Mouse (Mus musculus): ENCODE results near the gene Cdk2ap2. TPM values are rescaled to one million over a fixed set of nuclear protein-coding genes. Genes with fewer than 3 reads are reported as not detected.

Gene Cdk2ap2
- polyA plus RNA-seq, 1 experiment from 2014 or later: 86.0 TPM

DNA sequence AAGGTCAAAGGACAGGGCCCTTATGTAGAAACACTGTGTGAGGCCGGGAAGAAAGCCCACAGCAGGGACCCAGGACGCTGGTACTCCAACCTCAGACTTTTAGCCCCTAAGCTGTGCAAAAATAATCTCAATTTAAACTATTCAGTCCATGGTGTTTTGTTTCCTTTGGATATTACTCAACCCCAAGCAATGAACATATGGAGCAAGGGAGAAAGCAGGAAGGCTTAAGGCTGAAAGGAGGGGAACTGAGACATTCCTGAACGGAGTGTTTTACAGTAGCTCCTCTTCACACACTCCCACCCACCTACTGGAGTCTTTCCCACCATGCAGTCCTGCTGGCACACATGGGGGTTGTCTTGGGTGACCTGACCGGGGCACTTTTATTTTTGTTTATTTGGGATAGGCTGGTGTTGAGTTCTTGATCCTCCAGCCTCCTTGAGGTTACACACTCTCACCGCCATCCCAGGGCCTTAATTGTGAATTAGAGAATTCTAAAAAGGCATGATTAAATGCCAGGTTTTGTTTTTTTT, 2.1 kb upstream of the Cdk2ap2 start:
- no peak for ATAC-seq (replicated peaks; ENCODE audit: extremely low read depth, insufficient read depth, low FRiP score)
- Histone ChIP-seq H3K27me3 (ENCODE audit: control insufficient read depth, insufficient read depth, low read length) (no peaks in the 10 kb centered on the region), H3K9ac (ENCODE audit: low read length) (no peak overlapping the region), H3K4me1 (ENCODE audit: control insufficient read depth, insufficient read depth, low read length) (peaks cover 22% of the 10 kb centered on the region), H3K36me3 (ENCODE audit: control insufficient read depth, insufficient read depth) (no peaks in the 10 kb centered on the region), H3K4me3 (ENCODE audit: low read length) (no peak overlapping the region), H3K27ac (ENCODE audit: low read length) (no peak overlapping the region), H3K9me3 (replicated peaks; ENCODE audit: control insufficient read depth, low read length) (no peaks in the 10 kb centered on the region), H3K4me2 (ENCODE audit: low read depth, low read length) (no peak overlapping the region)
- 70% methylated on average over 5 of the region's 5 CpGs for WGBS

DNA sequence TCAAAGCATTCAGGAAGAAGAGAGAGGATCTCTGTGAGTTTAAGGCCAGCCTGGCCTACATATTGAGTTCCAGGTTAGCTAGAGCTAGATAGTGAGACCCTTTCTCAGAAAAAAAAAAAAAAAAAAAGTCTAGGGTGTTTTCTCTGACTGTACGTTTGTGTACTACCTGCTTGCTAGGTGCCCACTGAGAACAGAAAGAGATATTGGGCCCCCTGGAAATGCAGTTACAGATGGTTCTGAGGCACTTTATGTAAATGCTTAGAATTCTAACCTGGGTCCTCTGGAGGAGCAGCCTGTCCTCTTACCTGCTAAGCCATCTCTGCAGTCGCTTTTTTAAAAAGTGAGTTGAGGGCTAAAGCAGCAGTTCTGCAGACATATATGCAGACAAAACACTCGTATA, 1.2 kb upstream of the Cdk2ap2 start:
- H3K36me3 ChIP-seq (ENCODE audit: control insufficient read depth, insufficient read depth): no peaks in the 10 kb centered on the region
- no peak overlapping the region for H3K9ac ChIP-seq (ENCODE audit: low read length)
- H3K4me3 ChIP-seq (ENCODE audit: low read length): no peak overlapping the region
- no peak overlapping the region for H3K4me2 ChIP-seq (ENCODE audit: low read depth, low read length)
- no peaks in the 10 kb centered on the region for H3K9me3 ChIP-seq (replicated peaks; ENCODE audit: control insufficient read depth, low read length)
- no peak for ATAC-seq (replicated peaks; ENCODE audit: extremely low read depth, insufficient read depth, low FRiP score)
- 66% methylated on average over 3 of the region's 3 CpGs for WGBS
- no peak overlapping the region for H3K27ac ChIP-seq (ENCODE audit: low read length)
- H3K27me3 ChIP-seq (ENCODE audit: control insufficient read depth, insufficient read depth, low read length): peaks cover 5% of the 10 kb centered on the region; the same call in 1 of the 2 replicates
- H3K4me1 ChIP-seq (ENCODE audit: control insufficient read depth, insufficient read depth, low read length): peaks cover 28% of the 10 kb centered on the region

- peak overlapping the region; percentile 68 for H3K4me2 ChIP-seq (ENCODE audit: low read depth, low read length)
- H3K9me3 ChIP-seq (replicated peaks; ENCODE audit: control insufficient read depth, low read length): no peaks in the 10 kb centered on the region
- H3K4me3 ChIP-seq (ENCODE audit: low read length): peak overlapping the region; percentile 70
- under 1% methylated on average over 21 of the region's 21 CpGs for WGBS
- ATAC-seq (replicated peaks; ENCODE audit: extremely low read depth, insufficient read depth, low FRiP score): peak; percentile 21
- H3K27me3 ChIP-seq (ENCODE audit: control insufficient read depth, insufficient read depth, low read length): peaks cover 18% of the 10 kb centered on the region; the same call in 1 of the 2 replicates
- peaks cover 32% of the 10 kb centered on the region for H3K4me1 ChIP-seq (ENCODE audit: control insufficient read depth, insufficient read depth, low read length)
- H3K9ac ChIP-seq (ENCODE audit: low read length): peak overlapping the region; percentile 71
- no peaks in the 10 kb centered on the region for H3K36me3 ChIP-seq (ENCODE audit: control insufficient read depth, insufficient read depth)
- peak overlapping the region; percentile 77 for H3K27ac ChIP-seq (ENCODE audit: low read length)
These were observed 451 bp downstream of the Cdk2ap2 start for GRCm38 (mm10) chr19:4097441-4097825.

DNA sequence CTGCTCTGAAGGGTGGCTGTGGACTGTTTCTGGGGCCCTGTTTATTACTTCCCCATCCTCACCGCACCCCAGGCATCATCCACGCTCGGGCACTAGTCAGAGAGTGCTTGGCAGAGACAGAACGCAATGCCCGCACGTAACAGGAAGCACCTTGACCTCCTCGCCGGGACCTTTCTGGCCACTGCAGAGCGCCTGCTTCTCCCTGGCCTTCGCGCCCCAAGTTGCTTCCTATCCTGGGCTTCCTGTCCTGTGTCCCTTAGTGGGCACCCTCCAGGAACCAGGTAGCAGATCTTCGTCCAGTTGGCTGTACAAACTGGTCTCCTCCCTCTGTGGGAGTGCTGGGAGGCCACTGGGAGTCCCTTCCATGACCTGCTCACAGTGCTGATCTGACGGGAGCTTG, 1.4 kb downstream of the Cdk2ap2 start:
- Histone ChIP-seq H3K27me3 (ENCODE audit: control insufficient read depth, insufficient read depth, low read length) (peaks cover 20% of the 10 kb centered on the region; the same call in 1 of the 2 replicates), H3K4me2 (ENCODE audit: low read depth, low read length) (no peak overlapping the region), H3K9me3 (replicated peaks; ENCODE audit: control insufficient read depth, low read length) (no peaks in the 10 kb centered on the region), H3K27ac (ENCODE audit: low read length) (no peak overlapping the region; the same call in 1 of the 2 replicates), H3K4me3 (ENCODE audit: low read length) (no peak overlapping the region; the same call in 1 of the 2 replicates), H3K36me3 (ENCODE audit: control insufficient read depth, insufficient read depth) (peaks cover 2% of the 10 kb centered on the region; the same call in 1 of the 2 replicates), H3K9ac (ENCODE audit: low read length) (no peak overlapping the region), H3K4me1 (ENCODE audit: control insufficient read depth, insufficient read depth, low read length) (peaks cover 32% of the 10 kb centered on the region)
- 89% methylated on average over 13 of the region's 13 CpGs for WGBS
- no peak for ATAC-seq (replicated peaks; ENCODE audit: extremely low read depth, insufficient read depth, low FRiP score)

DNA sequence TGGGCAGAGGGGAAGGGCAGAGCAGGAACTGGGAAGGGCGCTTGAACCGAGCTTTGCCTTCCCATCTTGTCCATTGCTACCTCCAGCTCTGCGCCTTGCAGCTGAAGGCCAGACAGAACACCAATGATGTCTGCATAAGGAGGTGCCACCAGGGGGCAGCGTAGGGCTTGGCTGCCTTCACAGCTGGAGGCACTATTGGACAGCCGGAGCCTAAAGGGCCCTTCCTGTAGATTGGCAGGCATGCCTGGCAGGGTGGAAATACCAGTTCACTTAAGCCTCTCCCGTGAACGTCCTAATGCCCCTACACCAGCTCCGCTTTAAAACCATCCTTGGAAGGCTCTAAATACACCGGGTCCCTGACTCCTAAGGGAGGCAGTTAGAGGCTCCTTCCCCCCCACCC, 2.1 kb downstream of the Cdk2ap2 start:
- Histone ChIP-seq H3K27ac (ENCODE audit: low read length) (peak overlapping the region; percentile 49), H3K36me3 (ENCODE audit: control insufficient read depth, insufficient read depth) (peaks cover 2% of the 10 kb centered on the region; the same call in 1 of the 2 replicates), H3K4me1 (ENCODE audit: control insufficient read depth, insufficient read depth, low read length) (peaks cover 32% of the 10 kb centered on the region), H3K4me3 (ENCODE audit: low read length) (peak overlapping the region; percentile 71), H3K4me2 (ENCODE audit: low read depth, low read length) (peak overlapping the region; percentile 92), H3K27me3 (ENCODE audit: control insufficient read depth, insufficient read depth, low read length) (peaks cover 20% of the 10 kb centered on the region; the same call in 1 of the 2 replicates), H3K9me3 (replicated peaks; ENCODE audit: control insufficient read depth, low read length) (no peaks in the 10 kb centered on the region), H3K9ac (ENCODE audit: low read length) (peak overlapping the region; percentile 78)
- 10% methylated on average over 9 of the region's 9 CpGs for WGBS
- peak; percentile 12; the same call in 1 of the 2 replicates for ATAC-seq (replicated peaks; ENCODE audit: extremely low read depth, insufficient read depth, low FRiP score)

DNA sequence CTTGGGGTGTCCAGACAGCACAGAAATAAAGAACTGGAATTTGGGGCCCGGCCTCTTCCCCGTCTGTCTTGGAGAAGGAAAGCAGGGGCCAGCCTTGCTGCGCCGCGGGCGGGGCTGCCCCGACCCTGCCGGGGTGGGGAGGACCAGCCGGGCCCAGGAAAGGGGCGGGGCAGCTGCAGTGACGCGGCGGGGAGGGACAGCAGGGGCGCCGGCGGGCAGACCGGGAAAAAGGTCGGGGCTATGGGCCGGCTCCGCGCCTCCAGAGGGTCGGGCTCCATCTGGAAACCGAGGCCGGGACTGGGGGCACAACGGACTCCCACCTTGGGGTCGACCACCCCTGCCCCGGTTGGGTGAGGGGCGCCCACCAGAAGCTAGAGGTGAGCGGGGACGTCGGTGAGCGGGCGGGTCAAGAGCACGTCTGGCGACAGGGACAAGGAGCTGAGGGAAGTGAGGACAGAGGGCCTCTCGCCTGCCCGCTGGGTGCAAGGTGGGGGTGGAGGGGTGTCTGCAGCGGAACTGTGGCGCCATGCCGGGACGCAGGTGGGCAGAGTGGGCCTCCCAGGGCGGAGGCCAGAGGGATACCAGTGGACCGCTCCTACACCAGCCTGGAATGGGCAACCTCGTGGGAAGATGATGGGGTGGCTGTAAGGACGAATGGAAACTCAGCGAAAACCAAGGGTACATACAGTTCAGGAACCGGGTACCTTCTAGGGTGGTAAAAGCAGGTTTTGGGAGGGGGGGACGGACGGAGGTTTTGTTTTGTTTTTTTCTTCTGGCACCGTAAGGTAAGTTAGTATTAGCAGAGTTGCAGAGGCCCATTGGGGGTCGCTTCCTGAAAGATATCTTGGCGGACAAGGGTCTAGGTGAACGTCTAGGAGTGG, 3.1 kb downstream of the Cdk2ap2 start, which contains the start of gene Pitpnm1:
Gene Pitpnm1 (plus strand): TSS at position 162 of the 881 bp plus-strand sequence.
- peak within 1 kb of the TSS; percentile 49 for H3K27ac ChIP-seq (ENCODE audit: low read length)
- peaks cover 20% of the 10 kb centered on the region; the same call in 1 of the 2 replicates for H3K27me3 ChIP-seq (ENCODE audit: control insufficient read depth, insufficient read depth, low read length)
- H3K4me3 ChIP-seq (ENCODE audit: low read length): peak within 1 kb of the TSS; percentile 71
- no peaks in the 10 kb centered on the region for H3K9me3 ChIP-seq (replicated peaks; ENCODE audit: control insufficient read depth, low read length)
- peak; percentile 8; the same call in 1 of the 2 replicates for ATAC-seq (replicated peaks; ENCODE audit: extremely low read depth, insufficient read depth, low FRiP score)
- WGBS: under 1% methylated on average over 52 of the region's 53 CpGs
- H3K4me2 ChIP-seq (ENCODE audit: low read depth, low read length): peak within 1 kb of the TSS; percentile 92
- peaks cover 32% of the 10 kb centered on the region for H3K4me1 ChIP-seq (ENCODE audit: control insufficient read depth, insufficient read depth, low read length)
- peak within 1 kb of the TSS; percentile 78 for H3K9ac ChIP-seq (ENCODE audit: low read length)
- peaks cover 2% of the 10 kb centered on the region; the same call in 1 of the 2 replicates for H3K36me3 ChIP-seq (ENCODE audit: control insufficient read depth, insufficient read depth)

DNA sequence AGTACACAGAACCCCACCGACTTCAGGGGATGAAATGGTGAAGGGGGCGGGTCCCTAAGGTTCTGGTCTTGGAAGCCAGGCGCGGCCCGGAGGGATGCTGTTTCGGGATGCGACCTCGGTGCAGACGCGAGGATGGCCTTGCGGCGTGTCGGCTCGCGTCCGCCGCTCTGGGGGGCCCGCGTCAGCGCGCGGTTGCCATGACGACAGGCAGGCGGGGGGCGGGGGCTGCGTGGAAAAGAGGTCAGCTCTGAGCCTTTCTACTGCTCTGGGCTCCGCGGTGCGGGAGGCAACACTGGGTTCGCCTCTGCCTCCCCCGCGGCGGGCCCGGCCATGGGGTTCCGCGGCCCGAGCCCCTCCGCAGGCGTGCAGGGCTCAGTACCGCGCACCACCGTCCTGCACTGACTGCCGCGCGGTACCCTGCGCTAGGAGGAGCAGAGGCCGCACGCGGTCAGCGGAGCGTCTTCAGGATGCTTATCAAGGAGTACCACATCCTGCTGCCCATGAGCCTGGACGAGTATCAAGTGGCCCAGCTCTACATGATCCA, 3.8 kb downstream of the Cdk2ap2 start:
- Histone ChIP-seq H3K4me3 (ENCODE audit: low read length) (peak overlapping the region; percentile 71), H3K27ac (ENCODE audit: low read length) (no peak overlapping the region), H3K9me3 (replicated peaks; ENCODE audit: control insufficient read depth, low read length) (no peaks in the 10 kb centered on the region), H3K36me3 (ENCODE audit: control insufficient read depth, insufficient read depth) (peaks cover 2% of the 10 kb centered on the region; the same call in 1 of the 2 replicates), H3K9ac (ENCODE audit: low read length) (peak overlapping the region; percentile 78), H3K27me3 (ENCODE audit: control insufficient read depth, insufficient read depth, low read length) (peaks cover 20% of the 10 kb centered on the region; the same call in 1 of the 2 replicates), H3K4me1 (ENCODE audit: control insufficient read depth, insufficient read depth, low read length) (peaks cover 32% of the 10 kb centered on the region), H3K4me2 (ENCODE audit: low read depth, low read length) (peak overlapping the region; percentile 92)
- under 1% methylated on average over 50 of the region's 52 CpGs for WGBS
- ATAC-seq (replicated peaks; ENCODE audit: extremely low read depth, insufficient read depth, low FRiP score): no peak

DNA sequence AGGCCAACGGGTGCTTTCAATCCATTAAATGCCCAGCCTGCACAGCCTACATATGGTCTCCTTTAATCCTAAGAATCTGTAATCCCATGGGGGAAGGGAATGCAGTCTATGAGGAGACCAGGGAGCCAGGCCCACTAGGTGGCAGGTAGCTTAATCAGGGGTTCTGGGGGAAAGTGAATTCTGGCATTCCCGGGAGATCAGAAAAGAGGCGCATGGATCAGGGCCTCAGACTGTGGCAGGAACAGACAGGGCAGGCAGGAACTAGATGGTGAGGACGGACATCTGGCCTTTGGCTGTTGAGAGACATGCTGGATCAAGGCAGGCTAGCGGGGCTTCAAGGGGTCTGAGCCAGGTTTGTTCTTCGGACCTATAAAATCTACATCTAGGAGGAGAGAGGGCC, 4.5 kb downstream of the Cdk2ap2 start:
- ATAC-seq (replicated peaks; ENCODE audit: extremely low read depth, insufficient read depth, low FRiP score): no peak
- H3K27me3 ChIP-seq (ENCODE audit: control insufficient read depth, insufficient read depth, low read length): peaks cover 20% of the 10 kb centered on the region; the same call in 1 of the 2 replicates
- H3K36me3 ChIP-seq (ENCODE audit: control insufficient read depth, insufficient read depth): peaks cover 2% of the 10 kb centered on the region; the same call in 1 of the 2 replicates
- WGBS: 83% methylated on average over 6 of the region's 6 CpGs
- H3K4me3 ChIP-seq (ENCODE audit: low read length): no peak overlapping the region
- no peak overlapping the region for H3K9ac ChIP-seq (ENCODE audit: low read length)
- no peaks in the 10 kb centered on the region for H3K9me3 ChIP-seq (replicated peaks; ENCODE audit: control insufficient read depth, low read length)
- no peak overlapping the region for H3K27ac ChIP-seq (ENCODE audit: low read length)
- peaks cover 30% of the 10 kb centered on the region for H3K4me1 ChIP-seq (ENCODE audit: control insufficient read depth, insufficient read depth, low read length)
- H3K4me2 ChIP-seq (ENCODE audit: low read depth, low read length): no peak overlapping the region

Measured in heart, embryonic 16.5 days (tissue).